Mouse (Mus musculus): ENCODE results near the gene Dync1i1. TPM values are rescaled to one million over a fixed set of nuclear protein-coding genes. Genes with fewer than 3 reads are reported as not detected.

The Dync1i1 gene
- polyA plus RNA-seq, 1 experiment from 2014 or later: 29.5 TPM

DNA sequence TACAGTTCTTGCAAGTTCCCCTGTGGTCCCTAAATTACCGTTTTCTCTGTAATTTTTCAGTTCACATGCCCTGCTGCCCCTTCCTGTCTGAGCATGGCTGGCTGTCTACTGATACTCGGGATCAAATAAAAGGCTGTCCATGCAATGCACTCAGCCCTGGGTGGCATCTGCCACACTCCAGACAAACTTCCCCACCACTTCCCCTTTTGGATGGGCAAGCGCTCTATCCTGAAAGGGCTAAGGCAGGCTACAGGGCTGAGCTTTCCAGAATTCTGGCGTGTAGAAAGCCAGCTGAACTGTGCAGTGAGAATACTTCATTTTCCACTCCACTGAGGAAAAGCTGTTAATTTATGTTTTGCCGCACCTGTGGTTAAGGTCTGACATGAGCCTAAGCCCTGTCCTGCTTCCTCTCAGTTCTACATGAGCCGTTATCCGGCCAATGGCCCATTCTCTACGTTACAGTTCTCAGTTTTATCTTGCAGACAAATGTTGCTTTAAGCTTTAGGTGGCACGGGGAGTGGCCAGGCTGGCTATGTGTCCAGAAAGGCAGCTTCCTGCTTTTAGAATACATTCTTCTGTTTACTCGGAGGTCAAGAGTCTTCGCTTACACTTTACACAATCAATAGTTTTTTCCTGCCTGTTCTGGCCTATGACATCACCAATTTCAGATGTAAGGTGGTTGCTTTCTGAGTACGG lies 321.4 kb downstream of the Dync1i1 start:
- no peak overlapping the region for H3K4me3 ChIP-seq
- H3K36me3 ChIP-seq: no peaks in the 10 kb centered on the region
- H3K4me2 ChIP-seq: no peak overlapping the region
- H3K27me3 ChIP-seq: no peaks in the 10 kb centered on the region
- ATAC-seq (ENCODE audit: low FRiP score, low read depth): no peak
- no peak overlapping the region for H3K9ac ChIP-seq
- no peaks in the 10 kb centered on the region for H3K4me1 ChIP-seq (replicated peaks)
- 85% methylated on average over 12 of the region's 12 CpGs for WGBS
- H3K27ac ChIP-seq (replicated peaks): no peak overlapping the region
- H3K9me3 ChIP-seq: no peaks in the 10 kb centered on the region

DNA sequence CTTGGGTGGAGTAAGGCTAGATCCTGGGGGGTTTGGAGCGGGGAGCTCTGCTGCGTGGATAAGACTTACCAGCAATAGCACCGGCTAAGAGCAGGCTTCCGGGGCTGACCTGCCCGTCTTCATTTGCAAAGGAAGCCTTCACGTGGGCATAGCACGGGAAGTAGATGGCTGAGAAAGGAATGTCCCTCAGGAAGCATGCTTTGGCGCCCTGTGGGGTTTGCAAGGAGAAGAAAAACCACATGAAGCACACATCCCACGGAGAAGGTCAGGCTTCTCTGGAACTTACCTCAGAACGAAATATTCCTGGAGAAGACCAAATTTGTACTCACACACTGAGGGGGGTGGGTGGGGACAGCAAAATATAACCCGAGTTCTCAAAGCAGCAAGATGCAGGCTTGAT lies 327.3 kb downstream of the Dync1i1 start:
- no peaks in the 10 kb centered on the region for H3K27me3 ChIP-seq
- H3K36me3 ChIP-seq: no peaks in the 10 kb centered on the region
- H3K4me3 ChIP-seq: no peak overlapping the region
- H3K27ac ChIP-seq (replicated peaks): no peak overlapping the region
- no peak for ATAC-seq (ENCODE audit: low FRiP score, low read depth)
- no peak overlapping the region for H3K9ac ChIP-seq
- no peak overlapping the region for H3K4me2 ChIP-seq
- no peaks in the 10 kb centered on the region for H3K9me3 ChIP-seq
- no peaks in the 10 kb centered on the region for H3K4me1 ChIP-seq (replicated peaks)
- WGBS: 69% methylated on average over 11 of the region's 11 CpGs

DNA sequence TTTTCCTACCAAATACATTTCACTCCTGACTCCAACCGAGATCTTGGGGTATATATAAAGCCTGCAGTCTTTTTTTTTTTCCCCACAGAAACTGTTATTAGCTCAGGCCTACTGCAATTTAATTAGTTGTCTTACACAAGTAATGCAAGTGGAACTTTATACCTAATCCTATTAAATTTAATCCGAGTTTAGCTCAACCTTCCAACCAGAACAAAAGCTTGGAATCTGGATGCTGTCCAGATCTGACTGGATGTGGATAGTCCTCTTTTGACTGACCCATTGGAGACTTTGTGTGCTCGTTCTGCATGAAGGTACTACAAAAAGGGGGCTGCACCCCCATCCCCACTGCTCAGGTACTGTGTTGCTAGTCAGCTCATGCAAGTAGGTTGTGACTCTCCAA lies 328.5 kb downstream of the Dync1i1 start:
- Histone ChIP-seq H3K27ac (replicated peaks) (no peak overlapping the region), H3K9me3 (no peaks in the 10 kb centered on the region), H3K9ac (no peak overlapping the region), H3K27me3 (no peaks in the 10 kb centered on the region), H3K4me1 (replicated peaks) (0 out of 2 replicates have a peak, but pooled peaks cover 7% of the 10 kb centered on the region), H3K4me2 (no peak overlapping the region), H3K36me3 (no peaks in the 10 kb centered on the region), H3K4me3 (no peak overlapping the region)
- ATAC-seq (ENCODE audit: low FRiP score, low read depth): no peak
- 71% methylated on average over 3 of the region's 3 CpGs for WGBS

DNA sequence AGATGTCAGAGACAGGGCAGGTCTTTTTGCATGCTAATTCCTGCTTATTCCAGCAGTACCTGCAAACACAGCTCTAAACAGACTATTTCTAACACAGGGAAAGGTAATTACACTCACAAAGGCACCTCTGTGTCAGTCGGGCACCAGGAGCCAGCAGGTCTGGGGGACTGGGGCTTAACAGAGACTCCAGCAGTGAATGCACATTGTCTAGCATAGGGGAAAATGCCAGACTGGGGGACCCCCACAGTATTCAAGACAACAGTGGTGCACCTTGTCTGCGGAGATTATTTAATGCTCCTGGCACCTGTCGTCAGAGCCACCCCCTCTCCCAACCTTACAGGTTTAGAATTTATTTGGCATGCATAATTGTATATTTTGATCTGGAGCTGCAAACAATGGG lies 333.1 kb downstream of the Dync1i1 start:
- no peaks in the 10 kb centered on the region for H3K36me3 ChIP-seq
- peak; percentile 51; the same call in 1 of the 2 replicates for ATAC-seq (ENCODE audit: low FRiP score, low read depth)

DNA sequence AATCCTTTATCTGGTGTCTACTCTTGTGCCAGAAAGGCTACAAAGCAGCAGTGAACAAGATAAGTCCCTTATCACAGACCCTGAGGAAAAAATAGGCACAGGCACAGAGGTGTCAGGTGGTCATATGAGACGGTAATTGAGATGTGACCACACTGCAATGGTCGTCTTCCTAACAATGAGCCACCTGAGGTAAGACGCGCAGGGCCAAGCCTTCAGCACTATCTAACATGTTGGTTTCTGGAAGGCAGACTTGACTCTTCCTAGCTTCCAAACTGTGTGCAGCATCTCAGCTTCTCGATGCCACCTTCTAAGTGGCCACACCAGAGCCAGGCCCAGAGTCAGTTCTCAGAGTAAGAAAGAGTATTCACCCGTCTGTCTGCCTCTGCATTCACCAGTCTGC lies 341.8 kb downstream of the Dync1i1 start:
- H3K9me3 ChIP-seq: no peaks in the 10 kb centered on the region
- no peaks in the 10 kb centered on the region for H3K27me3 ChIP-seq
- no peaks in the 10 kb centered on the region for H3K36me3 ChIP-seq
- H3K4me1 ChIP-seq (replicated peaks): no peaks in the 10 kb centered on the region
- no peak overlapping the region for H3K9ac ChIP-seq
- no peak overlapping the region for H3K4me3 ChIP-seq
- no peak overlapping the region for H3K4me2 ChIP-seq
- WGBS: 85% methylated on average over 6 of the region's 6 CpGs
- no peak overlapping the region for H3K27ac ChIP-seq (replicated peaks)
- no peak for ATAC-seq (ENCODE audit: low FRiP score, low read depth)

More for the DNA sequence above, 333.1 kb downstream of the Dync1i1 start:
- no peak overlapping the region for H3K27ac ChIP-seq (replicated peaks)
- no peaks in the 10 kb centered on the region for H3K27me3 ChIP-seq
- H3K4me2 ChIP-seq: no peak overlapping the region
- H3K4me3 ChIP-seq: no peak overlapping the region
- no peak overlapping the region for H3K9ac ChIP-seq
- 17% methylated on average over 3 of the region's 3 CpGs for WGBS
- H3K4me1 ChIP-seq (replicated peaks): 0 out of 2 replicates have a peak, but pooled peaks cover 7% of the 10 kb centered on the region
- no peaks in the 10 kb centered on the region for H3K9me3 ChIP-seq

DNA sequence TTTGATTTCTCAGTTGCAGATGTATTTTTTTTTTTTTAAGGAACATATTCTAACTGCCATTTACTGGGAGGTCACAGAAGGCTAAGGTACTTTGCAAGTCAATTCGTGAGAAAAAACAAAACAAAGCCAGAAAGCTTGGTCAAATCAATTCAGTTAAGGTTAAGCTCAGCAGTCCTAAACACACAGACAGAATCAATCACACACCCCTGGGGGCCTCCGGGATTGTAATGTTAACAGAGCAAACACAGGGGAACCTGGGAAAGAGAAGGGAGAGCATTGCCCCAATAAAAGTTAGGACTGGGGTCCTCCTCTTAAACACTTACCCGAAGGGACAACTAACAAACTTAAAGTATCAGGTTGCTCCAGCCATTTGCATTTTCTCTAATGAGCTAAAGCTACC lies 344.6 kb downstream of the Dync1i1 start:
- H3K9ac ChIP-seq: no peak overlapping the region
- no peak overlapping the region for H3K4me3 ChIP-seq
- no peaks in the 10 kb centered on the region for H3K4me1 ChIP-seq (replicated peaks)
- no peak overlapping the region for H3K27ac ChIP-seq (replicated peaks)
- ATAC-seq (ENCODE audit: low FRiP score, low read depth): no peak
- no peaks in the 10 kb centered on the region for H3K36me3 ChIP-seq
- WGBS: 7% methylated on average over 3 of the region's 3 CpGs
- H3K27me3 ChIP-seq: no peaks in the 10 kb centered on the region
- H3K9me3 ChIP-seq: no peaks in the 10 kb centered on the region
- no peak overlapping the region for H3K4me2 ChIP-seq

DNA sequence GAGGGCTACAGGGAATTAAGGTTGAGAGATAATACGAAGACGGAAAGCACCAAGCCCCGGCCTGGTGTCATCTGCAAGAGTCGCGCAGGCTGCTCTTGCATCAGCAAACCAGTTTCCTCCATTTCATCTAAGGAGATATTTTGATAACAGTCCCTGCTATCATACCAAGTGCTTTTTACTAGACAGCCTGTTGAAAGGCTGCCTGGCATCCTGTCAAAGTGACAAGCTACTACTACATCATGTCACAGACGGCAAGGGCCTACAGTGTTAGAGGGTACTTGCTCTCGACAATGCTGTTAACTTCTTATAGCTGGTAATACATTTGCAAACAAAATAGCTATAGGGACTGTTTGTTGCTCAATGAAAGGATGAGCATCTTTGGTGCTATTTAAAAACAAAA lies 345.6 kb downstream of the Dync1i1 start:
- Histone ChIP-seq H3K4me1 (replicated peaks) (no peaks in the 10 kb centered on the region), H3K4me3 (no peak overlapping the region), H3K36me3 (no peaks in the 10 kb centered on the region), H3K27me3 (no peaks in the 10 kb centered on the region), H3K4me2 (no peak overlapping the region), H3K27ac (replicated peaks) (no peak overlapping the region), H3K9me3 (no peaks in the 10 kb centered on the region), H3K9ac (no peak overlapping the region)
- 75% methylated on average over 7 of the region's 7 CpGs for WGBS
- no peak for ATAC-seq (ENCODE audit: low FRiP score, low read depth)

DNA sequence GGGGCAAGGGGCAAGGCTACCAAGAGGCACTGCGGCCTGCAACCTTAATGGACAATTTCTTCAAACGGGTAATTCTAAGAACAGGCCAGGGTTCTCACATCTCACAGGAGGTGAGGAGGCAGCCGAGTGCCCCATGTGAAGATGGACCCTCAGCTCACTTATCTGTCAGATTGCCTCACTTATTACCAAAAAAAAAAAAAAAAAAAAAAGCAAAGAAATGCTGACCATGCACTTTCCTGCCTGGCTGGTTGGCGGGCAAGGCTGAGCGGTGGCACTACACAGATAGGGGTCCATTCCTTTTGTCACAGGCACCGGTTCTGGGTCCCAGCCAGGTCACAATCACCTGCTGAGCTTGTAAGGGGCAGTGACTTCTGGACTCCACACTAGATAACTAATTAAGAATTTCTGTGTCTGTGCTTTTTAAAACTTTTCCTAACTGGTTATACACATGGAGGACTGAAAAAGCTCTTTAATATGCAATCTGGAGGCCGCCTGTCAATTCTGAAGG lies 350.6 kb downstream of the Dync1i1 start:
- Histone ChIP-seq H3K27me3 (no peaks in the 10 kb centered on the region), H3K27ac (replicated peaks) (no peak overlapping the region), H3K4me1 (replicated peaks) (no peaks in the 10 kb centered on the region), H3K9me3 (no peaks in the 10 kb centered on the region), H3K9ac (no peak overlapping the region), H3K4me2 (no peak overlapping the region), H3K36me3 (no peaks in the 10 kb centered on the region), H3K4me3 (no peak overlapping the region)
- 76% methylated on average over 7 of the region's 7 CpGs for whole genome bisulfite sequencing
- ATAC-seq (ENCODE audit: low FRiP score, low read depth): no peak

DNA sequence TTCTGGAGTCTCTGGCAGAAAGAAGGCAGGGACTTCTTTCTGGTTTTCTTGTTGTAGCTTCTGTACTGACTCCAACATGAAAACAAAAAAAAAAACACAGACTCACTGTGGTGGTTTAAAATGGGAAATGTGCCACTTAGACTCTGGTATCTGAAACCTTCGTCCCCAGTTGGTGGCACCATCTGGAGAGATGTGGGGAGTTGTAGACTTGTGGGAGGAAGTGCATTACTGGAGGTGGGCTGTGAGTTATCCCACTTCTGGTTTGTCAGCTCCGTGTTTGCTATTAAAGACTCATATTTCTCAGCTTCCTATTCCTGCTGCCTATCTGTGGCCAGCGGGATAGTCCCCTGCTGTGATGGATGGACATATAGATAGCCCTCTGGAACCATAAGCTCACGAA lies 351.8 kb downstream of the Dync1i1 start:
- H3K4me1 ChIP-seq (replicated peaks): no peaks in the 10 kb centered on the region
- ATAC-seq (ENCODE audit: low FRiP score, low read depth): no peak
- H3K27me3 ChIP-seq: no peaks in the 10 kb centered on the region
- no peak overlapping the region for H3K4me3 ChIP-seq
- no peaks in the 10 kb centered on the region for H3K36me3 ChIP-seq
- H3K9me3 ChIP-seq: no peaks in the 10 kb centered on the region
- H3K4me2 ChIP-seq: no peak overlapping the region
- no peak overlapping the region for H3K27ac ChIP-seq (replicated peaks)
- WGBS: 84% methylated on average over 4 of the region's 4 CpGs
- no peak overlapping the region for H3K9ac ChIP-seq

Other genes with a start within 250 kb of the Dync1i1 start
- gene Pdk4, start 229.3 kb upstream of the Dync1i1 start, polyA plus RNA-seq (2015; fragmentation: Nextera tagmentation; extraction: Ambion mirVana): 1.9 and 2.4 TPM in 2 replicates